Mouse (Mus musculus): ENCODE results near the gene Slc25a5.
A peak's percentile ranks its signal among the peaks of the same experiment; 100 is the strongest.
"Not testable (repeated sequence)": the region's sequence is repeated elsewhere in the genome, so short reads cannot be mapped to it uniquely, and the experiment has no call there.

The Slc25a5 gene

DNA sequence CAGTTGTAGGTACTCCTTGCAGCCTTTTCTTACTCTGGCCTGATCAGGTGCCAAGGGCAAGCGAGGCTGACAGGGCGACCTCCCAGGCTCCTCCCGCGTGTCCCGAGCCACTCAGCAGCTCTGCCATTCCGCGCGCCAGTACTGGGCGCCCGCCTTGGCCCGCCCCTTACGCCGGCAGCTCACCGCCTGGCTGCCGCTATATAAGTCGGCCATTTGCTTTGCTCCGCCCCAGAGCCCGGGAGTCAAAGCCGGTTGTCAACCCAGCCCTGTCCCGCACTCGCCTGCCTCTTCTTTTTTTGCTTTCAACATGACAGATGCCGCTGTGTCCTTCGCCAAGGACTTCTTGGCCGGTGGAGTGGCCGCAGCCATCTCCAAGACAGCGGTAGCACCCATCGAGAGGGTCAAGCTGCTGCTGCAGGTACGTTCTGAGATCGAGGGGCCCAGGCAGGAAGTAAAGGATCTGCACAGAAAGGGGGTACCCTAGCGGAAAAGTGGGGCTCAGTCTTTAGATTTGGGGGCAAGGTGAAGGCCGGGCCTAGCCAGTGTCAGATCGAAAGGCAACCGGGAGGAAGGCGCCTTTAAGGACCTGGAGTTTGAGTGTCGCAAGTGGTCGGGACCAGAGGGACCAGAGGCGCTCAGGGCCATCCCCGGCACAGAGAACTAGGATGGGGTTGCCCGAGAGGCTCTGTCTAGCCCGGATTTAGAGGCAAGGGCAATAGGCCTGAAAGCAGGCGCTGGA lies at the start of gene Slc25a5:
Slc25a5 (plus strand) TSS at position 228 of the 739 bp plus-strand sequence.
- DNase-seq (ENCODE audit: low spot score in 2 of 2), result peak; percentile 87 to 88

DNA sequence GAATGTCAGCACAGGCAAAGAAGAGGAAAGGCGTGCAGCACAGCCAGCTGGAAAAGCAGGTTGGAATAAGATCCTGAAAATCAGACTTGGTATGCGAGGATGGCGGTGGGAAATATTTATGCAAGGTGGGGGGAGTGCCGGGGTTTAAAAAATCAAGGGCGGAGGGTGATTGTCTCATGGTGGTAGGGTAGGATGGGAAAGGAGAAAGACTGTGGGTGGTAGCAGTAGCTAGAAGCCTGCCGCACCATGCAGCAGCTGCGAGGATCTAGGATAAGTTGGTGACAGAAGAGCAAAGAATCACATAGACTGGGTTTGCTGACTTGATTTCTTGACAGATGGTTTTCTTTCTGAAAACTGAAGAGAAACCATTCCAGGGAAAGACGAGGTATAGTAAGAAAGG lies 48.7 kb upstream of the Slc25a5 start:
- DNase-seq (ENCODE audit: low spot score in 2 of 2), result no peak

DNA sequence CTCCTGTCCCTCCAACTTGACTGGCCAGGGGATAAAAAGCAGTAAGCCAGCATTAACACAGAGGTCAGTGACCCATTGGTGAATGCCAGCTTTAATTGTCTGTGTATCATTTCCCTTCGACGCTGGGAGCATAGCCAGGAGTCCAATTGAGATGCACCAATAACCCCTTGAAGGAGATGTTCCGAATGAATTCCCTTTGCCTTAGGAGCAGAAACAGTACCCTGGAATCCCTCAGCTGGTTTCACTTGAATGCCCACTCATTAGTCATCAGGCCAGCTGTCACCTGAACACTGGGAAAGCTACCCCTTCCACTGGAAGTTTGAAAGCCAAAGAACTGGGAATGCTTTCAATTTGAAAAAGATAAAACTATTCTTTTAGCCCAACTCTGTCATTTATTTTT lies 46.9 kb upstream of the Slc25a5 start:
- no peak for DNase-seq (ENCODE audit: low spot score in 2 of 2)

DNA sequence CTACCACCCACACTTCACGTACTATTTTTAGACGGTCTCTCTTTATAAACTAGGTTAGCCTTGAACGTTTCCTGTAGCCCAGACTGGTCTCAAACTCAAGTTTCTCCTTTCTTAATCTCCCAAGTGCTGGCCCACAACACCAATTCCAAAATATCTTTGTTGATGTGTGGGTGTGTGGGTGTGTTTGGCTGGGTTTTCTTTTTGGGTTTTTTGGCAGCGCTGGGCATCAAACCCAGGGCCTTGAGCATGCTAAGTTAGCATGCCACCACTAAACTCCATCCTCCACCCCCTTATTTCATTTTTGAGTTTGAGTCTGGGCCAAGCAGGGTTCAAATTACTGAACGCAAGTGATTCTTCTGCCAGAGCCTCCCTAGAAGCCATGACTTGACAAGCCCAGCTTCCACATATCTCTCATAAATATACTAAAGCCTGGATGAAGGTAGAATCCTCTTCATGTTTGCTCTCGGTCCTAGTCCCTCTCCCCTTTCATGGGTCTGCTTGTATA lies 46.1 kb upstream of the Slc25a5 start:
- no peak for DNase-seq (ENCODE audit: low spot score in 2 of 2)

- DNase-seq (ENCODE audit: low spot score in 2 of 2), result no peak
Measured at GRCm38 (mm10) chrX:36750591-36750990, 44.9 kb upstream of the Slc25a5 start.

GRCm38 (mm10) chrX:36752586-36752985 lies 42.9 kb upstream of the Slc25a5 start:
- DNase-seq (ENCODE audit: low spot score in 2 of 2), result no peak

DNA sequence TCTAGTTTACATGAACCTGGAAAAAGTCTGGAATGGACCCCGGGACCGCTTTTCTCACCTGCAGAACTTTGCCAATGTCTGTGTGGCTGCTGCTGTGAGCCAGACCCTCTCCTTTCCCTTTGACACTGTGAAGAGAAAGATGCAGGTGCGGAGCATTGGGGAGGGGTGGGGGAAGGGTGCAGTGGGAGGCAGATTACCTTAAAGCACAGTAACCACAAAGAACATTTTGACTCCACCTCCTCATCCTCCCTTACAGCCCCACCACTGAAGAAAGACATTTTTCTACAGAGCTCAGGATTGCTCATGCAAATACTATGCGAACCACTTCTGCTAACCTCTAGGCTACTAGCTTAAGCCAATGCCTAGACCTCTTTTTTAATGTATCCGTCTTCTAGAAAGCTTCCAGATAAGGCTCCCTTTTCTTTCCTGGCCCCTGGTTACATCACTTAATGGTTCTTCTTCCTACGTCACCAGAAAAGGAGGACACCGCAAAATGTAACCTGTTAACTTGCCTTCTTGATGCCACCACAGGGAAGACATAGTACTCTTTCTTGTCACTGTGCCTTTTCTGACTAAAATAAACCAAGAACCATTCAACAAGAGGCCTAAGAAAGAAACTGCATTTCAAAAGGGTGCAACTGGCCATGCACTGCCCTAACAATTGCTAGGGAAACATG lies 37.5 kb upstream of the Slc25a5 start:
- DNase-seq (ENCODE audit: low spot score in 2 of 2), result peak; percentile 26 to 30

- DNase-seq (ENCODE audit: low spot score in 2 of 2), result no peak
Measured at GRCm38 (mm10) chrX:36758566-36758965, 36.9 kb upstream of the Slc25a5 start.

DNA sequence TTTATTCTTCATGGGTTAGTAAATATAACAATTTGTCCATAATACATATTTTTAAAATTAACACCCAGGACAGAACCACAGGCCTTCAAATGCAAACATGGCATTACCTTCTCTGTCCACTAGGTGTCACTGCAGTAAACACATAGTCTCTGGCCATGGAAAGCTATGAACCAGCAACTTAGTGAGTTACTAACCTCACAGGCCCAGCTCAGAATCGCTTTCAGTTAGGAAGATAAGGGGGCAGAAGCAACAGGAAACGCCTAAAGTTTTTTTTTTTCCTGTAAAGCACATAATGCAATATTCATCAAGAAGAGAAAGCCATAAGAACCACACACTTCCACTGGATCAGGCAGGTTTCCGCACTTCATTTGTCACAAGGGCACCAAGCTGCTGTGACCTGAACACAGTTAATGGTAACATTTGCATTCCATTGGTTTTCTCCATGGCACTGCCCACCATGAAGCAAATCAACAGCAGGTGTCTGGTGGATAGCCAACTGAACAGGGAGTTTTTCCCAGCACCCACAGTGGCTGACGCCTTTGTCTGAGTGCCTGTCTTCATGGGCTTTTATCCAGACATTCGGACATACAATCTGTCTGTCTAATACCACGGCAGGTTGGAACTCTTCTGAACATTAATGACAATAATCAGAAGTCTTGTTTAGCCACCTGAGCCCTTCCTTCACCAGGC lies 34.4 kb upstream of the Slc25a5 start:
- peak; percentile 27 to 31 for DNase-seq (ENCODE audit: low spot score in 2 of 2)

DNA sequence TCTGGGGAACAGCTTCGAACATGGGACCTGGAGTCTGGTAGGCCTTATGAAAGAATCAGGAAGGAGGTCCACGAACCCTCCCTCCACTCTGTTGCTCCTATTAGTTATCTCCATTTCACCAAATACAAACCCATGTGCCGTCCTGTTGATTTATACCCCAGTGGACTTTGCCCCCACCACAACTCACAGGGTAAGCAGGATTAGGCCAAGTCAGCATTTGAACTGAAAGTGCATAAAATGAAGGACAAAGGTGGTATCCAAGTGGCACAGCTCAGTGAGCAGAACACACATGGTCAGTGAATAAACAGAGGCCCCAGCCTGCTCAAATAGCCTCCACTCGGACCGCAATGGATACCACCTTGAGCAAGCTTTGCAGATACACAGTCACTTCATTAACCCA lies 33.2 kb upstream of the Slc25a5 start:
- DNase-seq (ENCODE audit: low spot score in 2 of 2), result no peak

DNA sequence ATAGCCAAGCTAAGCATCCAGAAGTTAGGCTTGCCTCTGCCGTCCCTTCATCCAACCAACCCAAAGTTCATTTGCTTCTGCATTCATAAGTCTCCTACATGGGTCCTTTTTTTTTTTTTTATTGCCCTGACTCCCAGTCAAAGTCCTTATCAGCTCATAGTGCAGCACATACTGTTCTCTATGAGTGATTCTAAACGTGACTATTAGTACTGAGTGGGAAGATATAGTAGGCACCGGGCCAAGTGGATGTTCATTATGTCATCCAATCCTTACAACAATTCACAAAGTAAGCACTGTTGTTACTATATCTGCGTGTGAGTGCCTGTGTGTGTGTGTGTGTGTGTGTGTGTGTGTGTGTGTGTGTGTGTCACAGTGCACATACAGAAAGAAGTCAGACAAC lies 32.6 kb upstream of the Slc25a5 start:
- no peak for DNase-seq (ENCODE audit: low spot score in 2 of 2)

GRCm38 (mm10) chrX:36763298-36763933 lies 32.0 kb upstream of the Slc25a5 start:
- DNase-seq (ENCODE audit: low spot score in 2 of 2), result no peak

DNA sequence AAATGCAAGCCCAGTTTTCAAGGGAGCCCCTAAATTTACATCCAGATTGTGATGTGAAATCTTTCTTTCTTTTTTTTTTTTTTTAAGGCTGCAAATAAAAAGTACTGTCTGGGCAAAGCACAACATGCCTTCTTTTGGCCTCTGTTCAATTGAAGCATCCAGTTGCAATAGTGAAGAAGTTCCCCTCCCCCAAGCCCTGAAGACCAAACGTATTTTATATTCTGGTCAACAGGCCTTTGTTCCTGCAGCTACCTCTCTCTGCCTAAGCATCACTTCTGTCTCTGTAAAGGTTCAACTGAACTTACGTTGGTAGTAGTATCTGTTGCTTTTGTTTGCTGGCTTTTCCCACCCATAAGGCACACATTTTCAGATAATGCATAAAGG lies 31.5 kb upstream of the Slc25a5 start:
- no peak for DNase-seq (ENCODE audit: low spot score in 2 of 2)

GRCm38 (mm10) chrX:36767386-36767785 lies 28.1 kb upstream of the Slc25a5 start:
- no peak for DNase-seq (ENCODE audit: low spot score in 2 of 2)

- no peak for DNase-seq (ENCODE audit: low spot score in 2 of 2)
Measured at GRCm38 (mm10) chrX:36772591-36772990, 22.9 kb upstream of the Slc25a5 start.

DNA sequence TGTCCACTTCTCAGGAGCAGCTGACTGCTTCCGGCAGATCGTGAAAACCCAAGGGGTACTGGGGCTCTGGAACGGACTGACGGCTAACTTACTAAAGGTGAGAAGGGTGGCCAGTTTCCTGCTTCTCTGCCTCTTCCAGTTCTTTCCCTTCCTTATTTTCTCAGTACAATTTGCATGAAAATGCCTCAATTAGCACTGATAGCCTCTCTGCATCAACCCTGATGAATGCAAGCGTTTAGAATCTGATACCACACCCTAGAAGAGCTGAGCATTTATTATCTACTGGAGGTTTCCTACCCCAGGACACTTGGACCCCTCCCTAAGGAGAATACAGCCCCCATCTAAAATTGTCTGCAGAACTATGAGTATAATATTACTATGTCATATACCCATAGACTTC lies 19.9 kb upstream of the Slc25a5 start:
- DNase-seq (ENCODE audit: low spot score in 2 of 2), result no peak

DNA sequence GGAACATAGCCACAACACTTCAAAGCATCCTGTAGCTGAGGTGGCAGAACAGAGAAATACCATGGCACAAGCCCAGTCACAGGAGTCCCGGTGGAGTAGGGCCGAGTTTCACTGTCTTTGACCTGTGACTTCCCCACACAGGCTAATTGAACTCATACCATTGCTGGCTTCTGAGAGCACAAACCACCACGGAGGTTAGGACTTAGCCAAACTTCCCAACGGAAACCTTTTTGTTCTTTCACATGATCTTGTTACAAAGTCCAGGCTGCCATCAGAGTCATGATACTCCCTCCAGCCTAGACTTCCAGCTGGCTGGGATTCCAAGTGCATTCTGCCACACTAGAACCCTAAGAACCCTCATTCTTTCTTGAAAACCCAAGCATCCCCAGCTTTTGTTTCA lies 17.8 kb upstream of the Slc25a5 start:
- no peak for DNase-seq (ENCODE audit: low spot score in 2 of 2)

GRCm38 (mm10) chrX:36789360-36789759 lies 6.1 kb upstream of the Slc25a5 start:
- DNase-seq (ENCODE audit: low spot score in 2 of 2), result no peak

DNA sequence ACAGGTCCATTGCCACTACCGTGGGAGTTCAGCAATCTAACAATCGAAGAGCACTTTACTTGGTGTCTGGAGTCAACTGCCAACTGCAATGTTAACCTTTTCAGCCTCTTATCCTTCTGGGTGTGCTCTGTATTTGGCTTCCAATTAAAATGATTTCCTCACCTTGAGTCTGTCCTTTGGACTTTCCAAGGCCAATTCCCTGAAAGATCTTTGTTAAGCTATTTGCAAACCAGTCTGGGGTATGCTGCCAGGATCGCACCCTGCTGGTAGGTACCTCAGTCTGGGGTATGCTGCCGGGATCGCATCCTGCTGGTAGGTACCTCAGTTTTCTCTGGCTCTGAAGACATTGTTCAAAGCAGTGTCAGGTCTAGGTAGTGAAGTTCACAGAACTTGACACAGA lies 880 bp upstream of the Slc25a5 start:
- DNase-seq (ENCODE audit: low spot score in 2 of 2), result no peak

DNA sequence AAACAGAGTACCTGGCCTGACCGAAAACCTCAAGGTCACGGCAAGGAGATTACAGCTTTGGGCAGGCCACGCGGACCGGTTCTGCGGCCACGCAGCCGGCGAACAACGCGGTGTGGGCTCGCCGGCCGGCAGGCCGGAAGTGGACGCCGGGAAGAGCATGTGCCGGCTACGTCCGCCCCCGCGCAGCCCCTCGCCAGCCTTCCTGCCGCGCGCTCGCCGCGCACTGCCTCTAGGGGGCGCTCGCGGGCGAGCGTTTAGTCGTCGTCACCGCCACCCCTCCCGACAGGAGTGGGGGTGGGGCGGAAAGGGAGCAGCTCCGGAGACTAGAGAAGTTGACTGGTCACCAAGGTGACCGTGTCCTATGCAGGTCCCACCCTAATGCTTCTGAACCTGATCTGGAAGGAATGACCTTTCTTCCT lies 721 bp downstream of the Slc25a5 start:
- peak; percentile 77 to 79 for DNase-seq (ENCODE audit: low spot score in 2 of 2)

DNA sequence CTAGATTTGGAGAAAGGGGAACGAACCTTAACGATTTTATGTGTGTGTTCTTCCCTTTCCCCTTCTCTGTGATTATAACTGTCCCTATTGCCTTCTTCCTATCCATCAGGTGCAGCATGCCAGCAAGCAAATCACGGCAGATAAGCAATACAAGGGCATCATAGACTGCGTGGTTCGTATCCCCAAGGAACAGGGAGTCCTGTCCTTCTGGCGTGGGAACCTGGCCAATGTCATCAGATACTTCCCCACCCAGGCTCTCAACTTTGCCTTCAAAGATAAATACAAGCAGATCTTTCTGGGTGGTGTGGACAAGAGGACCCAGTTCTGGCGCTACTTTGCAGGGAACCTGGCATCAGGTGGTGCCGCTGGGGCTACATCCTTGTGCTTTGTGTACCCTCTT lies 1.3 kb downstream of the Slc25a5 start:
- not testable (repeated sequence) for DNase-seq (ENCODE audit: low spot score in 2 of 2)
